Mouse (Mus musculus) heart, embryonic 11.5 days (tissue): Measurements from ENCODE around the gene Hist1h4f. TPM values are rescaled to one million over a fixed set of nuclear protein-coding genes. Genes with fewer than 3 reads are reported as not detected.
"Not testable (repeated sequence)": the region's sequence is repeated elsewhere in the genome, so short reads cannot be mapped to it uniquely, and the experiment has no call there.

ENCODE experiments used
- ATAC-seq: fragments of 200-750 bp; cut with Nextera tagmentation; replicated peaks from 2 replicates; pipeline ENCODE4 v1.8.0; 2017; ENCODE audit warnings: moderate library complexity; ENCODE audit not compliant: insufficient number of reproducible peaks, low FRiP score, low TSS enrichment
- H3K27ac ChIP-seq: fragments of 300-500 bp; sonication (generic); 2 replicates; pipeline ENCODE4 v1.5.1; 2014; ENCODE audit warnings: mild to moderate bottlenecking, low read depth, low read length
- H3K27me3 ChIP-seq: fragments of 300-500 bp; sonication (generic); 2 replicates; pipeline ENCODE4 v1.6.1; 2014; ENCODE audit warnings: mild to moderate bottlenecking, low read length, mixed read lengths; ENCODE audit not compliant: control insufficient read depth, insufficient read depth
- H3K36me3 ChIP-seq: fragments of 300-500 bp; sonication (generic); 2 replicates; pipeline ENCODE4 v1.6.1; 2014; ENCODE audit warnings: mild to moderate bottlenecking, low read length, moderate library complexity, mixed read lengths; ENCODE audit not compliant: control insufficient read depth, insufficient read depth
- H3K4me1 ChIP-seq: fragments of 300-500 bp; sonication (generic); 2 replicates; pipeline ENCODE4 v1.6.1; 2014; ENCODE audit warnings: low read length; ENCODE audit not compliant: control insufficient read depth, insufficient read depth
- H3K4me2 ChIP-seq: fragments of 300-500 bp; sonication (generic); 2 replicates; pipeline ENCODE4 v1.6.1; 2014; ENCODE audit warnings: mild to moderate bottlenecking, moderate library complexity
- H3K4me3 ChIP-seq: fragments of 300-500 bp; sonication (generic); 2 replicates; pipeline ENCODE4 v1.5.1; 2014; ENCODE audit warnings: low read depth, low read length
- H3K9ac ChIP-seq: fragments of 300-500 bp; sonication (generic); 2 replicates; pipeline ENCODE4 v1.6.1; 2014; ENCODE audit warnings: mild to moderate bottlenecking, low read depth, low read length, moderate library complexity
- H3K9me3 ChIP-seq: fragments of 300-500 bp; sonication (generic); replicated peaks from 2 replicates; pipeline ENCODE4 v1.6.1; 2016; ENCODE audit warnings: low read length; ENCODE audit not compliant: control insufficient read depth
- WGBS: fragments of 180-500 bp; shearing (Covaris S2); extraction: QIAGEN DNeasy Blood & Tissue Kit; methylation state at CpG from one replicate; pipeline ENCODE4 v1.1.7; 2014; ENCODE audit not compliant: insufficient replicate concordance; 5-methylcytosine and 5-hydroxymethylcytosine counted together
- polyA plus RNA-seq: library from polyadenylated mRNA; unstranded; fragments of >200 nt; fragmentation: Nextera tagmentation; extraction: Ambion mirVana; gene quantifications from 2 replicates; pipeline ENCODE4 v1.2.1, GENCODE M21; 2014

Gene Hist1h4f
- polyA plus RNA-seq, 1 experiment from 2014 or later, result not detected

DNA sequence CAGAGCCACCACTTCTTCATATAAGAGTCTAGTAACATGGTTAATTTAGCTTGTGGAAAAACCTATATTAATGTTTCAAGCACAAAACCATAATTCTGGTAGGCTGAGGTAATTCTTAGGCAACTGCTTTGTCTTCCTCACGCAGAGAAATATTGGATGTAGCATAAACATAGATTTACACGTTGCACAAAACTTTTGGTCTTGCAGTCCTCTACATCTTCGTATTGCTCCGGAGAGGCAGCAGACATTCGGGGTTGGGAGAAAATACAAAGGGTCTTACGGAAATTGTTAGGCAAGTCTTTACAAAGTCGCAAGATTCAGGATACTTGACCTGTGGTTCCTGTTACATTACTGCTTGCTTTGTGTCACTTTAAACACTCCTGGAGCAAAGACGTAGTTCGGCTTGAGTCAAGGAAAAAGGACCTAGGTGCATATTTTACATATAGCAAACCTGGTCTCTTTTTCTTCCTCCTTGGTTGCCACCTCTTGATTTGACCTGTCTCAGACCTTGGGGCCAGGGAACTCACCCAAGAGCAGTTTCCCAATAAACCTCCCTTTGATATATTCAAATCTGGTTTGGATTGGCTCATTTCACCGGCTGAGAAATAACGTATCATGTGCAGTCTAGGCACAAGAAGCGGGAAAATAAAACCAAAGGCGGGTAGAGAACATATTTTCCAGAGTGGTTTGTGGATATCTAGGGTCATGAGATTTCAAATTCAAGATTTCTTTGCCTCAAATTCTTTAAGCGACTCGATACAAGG lies 16.9 kb downstream of the Hist1h4f start:
- 1% methylated on average over 15 of the region's 15 CpGs for WGBS
- peak overlapping the region; percentile 65 for H3K4me2 ChIP-seq

DNA sequence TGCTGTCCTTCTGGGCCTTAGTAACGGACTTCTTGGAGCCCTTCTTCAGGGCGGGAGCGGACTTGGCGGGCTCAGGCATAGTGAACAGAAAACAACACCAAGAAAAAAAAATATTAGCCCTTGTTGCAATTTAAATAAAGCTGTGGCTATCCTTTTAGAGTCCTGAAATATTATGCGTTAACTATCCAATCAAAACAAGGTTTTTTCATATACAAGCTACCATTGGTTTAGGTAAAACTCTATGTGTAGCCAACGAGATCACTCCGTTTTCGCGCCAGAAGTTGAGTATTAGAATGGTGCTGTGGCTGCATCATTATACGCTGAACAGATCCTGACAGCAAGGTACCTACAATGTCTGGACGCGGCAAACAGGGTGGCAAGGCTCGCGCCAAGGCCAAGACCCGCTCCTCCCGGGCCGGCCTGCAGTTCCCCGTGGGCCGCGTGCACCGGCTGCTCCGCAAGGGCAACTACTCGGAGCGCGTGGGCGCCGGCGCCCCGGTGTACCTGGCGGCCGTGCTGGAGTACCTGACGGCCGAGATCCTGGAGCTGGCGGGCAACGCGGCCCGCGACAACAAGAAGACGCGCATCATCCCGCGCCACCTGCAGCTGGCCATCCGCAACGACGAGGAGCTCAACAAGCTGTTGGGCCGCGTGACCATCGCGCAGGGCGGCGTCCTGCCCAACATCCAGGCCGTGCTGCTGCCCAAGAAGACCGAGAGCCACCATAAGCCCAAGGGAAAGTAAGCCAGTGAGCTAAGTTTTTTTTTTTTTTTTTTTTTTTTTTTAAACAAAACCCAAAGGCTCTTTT lies 17.7 kb downstream of the Hist1h4f start, which contains the start of gene Hist1h2af:
Hist1h2af (plus strand) TSS at position 347 of the 808 bp plus-strand sequence.
- not testable (repeated sequence) for H3K36me3 ChIP-seq, H3K27me3 ChIP-seq, H3K9me3 ChIP-seq
- H3K4me2 ChIP-seq, result peak within 1 kb of the TSS; percentile 65
- ATAC-seq, result peak; percentile 50
- peak within 1 kb of the TSS; percentile 90 for H3K9ac ChIP-seq
- H3K27ac ChIP-seq, result peak within 1 kb of the TSS; percentile 98
- WGBS, result under 1% methylated on average over 28 of the region's 53 CpGs
- H3K4me3 ChIP-seq, result peak within 1 kb of the TSS; percentile 57
- peaks cover 15% of the 10 kb centered on the region for H3K4me1 ChIP-seq

More for the DNA sequence above, 16.9 kb downstream of the Hist1h4f start:
- Histone ChIP-seq H3K9ac (peak overlapping the region; percentile 80), H3K9me3 (no peaks in the 10 kb centered on the region), H3K27me3 (no peaks in the 10 kb centered on the region), H3K36me3 (no peaks in the 10 kb centered on the region), H3K27ac (peak overlapping the region; percentile 98), H3K4me1 (peaks cover 12% of the 10 kb centered on the region), H3K4me3 (peak overlapping the region; percentile 57)
- no peak for ATAC-seq

DNA sequence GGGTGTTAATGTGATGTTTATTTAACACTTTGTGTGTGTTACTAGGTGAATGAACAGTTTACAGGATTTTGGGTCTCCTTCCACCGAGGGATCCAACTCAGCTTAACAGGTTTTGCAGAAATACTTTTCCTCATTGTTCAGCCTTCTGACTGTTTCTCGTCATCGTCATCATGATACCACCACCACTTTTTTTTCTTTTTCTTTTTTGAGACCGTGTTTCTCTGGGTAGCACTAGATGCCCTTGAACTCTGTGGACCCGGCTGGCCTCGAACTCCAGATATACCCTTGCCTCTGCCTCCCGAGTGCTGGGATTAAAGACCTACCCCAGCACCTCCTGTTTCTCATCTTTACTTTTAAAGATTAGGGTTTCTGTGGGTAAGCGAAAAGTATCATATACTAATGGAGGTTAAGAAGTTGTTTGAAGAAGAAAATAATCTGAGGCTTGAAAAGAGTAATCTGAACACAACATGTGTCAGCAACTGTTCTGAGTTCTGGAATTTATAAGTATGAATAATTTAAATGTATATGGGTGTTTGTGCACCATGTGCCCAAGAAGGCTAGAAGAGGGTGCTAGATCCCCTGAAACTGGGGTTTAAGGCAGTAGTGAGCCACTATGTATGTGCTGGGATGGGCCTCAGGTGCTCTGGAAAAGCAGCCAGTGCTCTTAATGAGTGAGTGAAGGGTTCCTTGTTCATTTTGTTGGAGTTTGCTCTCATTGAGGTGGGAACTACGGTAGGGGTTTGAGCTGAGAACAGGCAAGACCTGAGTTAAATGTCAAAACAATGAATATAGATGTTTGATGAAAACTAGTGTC lies 19.0 kb downstream of the Hist1h4f start:
- no peak for ATAC-seq
- peak overlapping the region; percentile 98 for H3K27ac ChIP-seq
- H3K4me2 ChIP-seq, result peak overlapping the region; percentile 65
- H3K9me3 ChIP-seq, result no peaks in the 10 kb centered on the region
- 20% methylated on average over 9 of the region's 9 CpGs for WGBS
- H3K27me3 ChIP-seq, result no peaks in the 10 kb centered on the region
- H3K4me1 ChIP-seq, result peaks cover 15% of the 10 kb centered on the region
- peak overlapping the region; percentile 90 for H3K9ac ChIP-seq
- peak overlapping the region; percentile 57 for H3K4me3 ChIP-seq
- H3K36me3 ChIP-seq, result no peaks in the 10 kb centered on the region

DNA sequence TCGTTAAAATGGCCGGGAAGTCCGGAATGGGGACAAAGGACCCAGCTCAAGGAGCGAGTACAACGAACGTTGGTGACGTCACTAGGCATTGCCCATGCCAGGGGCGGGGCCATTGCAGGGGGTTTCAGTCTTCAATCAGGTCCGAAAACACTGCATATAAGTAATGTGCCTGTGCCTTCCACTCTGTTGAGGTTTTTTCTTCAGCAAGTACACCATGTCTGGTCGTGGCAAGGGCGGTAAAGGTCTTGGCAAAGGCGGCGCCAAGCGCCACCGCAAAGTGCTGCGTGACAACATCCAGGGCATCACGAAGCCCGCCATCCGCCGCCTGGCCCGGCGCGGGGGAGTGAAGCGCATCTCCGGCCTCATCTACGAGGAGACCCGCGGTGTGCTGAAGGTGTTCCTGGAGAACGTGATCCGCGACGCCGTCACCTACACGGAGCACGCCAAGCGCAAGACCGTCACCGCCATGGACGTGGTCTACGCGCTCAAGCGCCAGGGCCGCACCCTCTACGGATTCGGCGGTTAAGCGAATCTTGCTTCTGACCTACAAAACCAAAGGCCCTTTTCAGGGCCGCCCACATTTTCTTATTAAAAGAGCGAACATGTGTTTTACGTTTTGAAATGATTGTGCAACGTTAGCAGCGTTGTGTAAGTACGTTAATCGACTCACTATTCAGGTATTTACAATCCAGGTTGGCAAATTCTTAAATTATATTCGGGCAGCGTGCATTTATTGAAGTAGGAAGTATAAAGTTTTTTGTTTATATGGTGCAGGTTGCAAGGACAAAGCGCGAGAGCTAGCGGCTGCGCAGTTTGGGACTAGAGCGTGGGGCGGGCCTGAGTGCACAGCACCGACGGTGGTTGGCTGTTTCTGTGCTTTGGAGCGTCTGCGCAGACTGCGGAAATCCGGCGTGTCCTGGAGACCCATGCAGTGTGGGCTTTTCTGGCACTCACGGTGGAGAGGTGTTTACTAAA lies 20.3 kb downstream of the Hist1h4f start, which contains the start of gene Hist1h4h:
Hist1h4h (plus strand) TSS at position 150 of the 975 bp plus-strand sequence.
- Histone ChIP-seq H3K4me2 (peak within 1 kb of the TSS; percentile 65), H3K27ac (peak within 1 kb of the TSS; percentile 98), H3K4me3 (peak within 1 kb of the TSS; percentile 57), H3K9me3 (no peaks in the 10 kb centered on the region), H3K4me1 (peaks cover 12% of the 10 kb centered on the region), H3K9ac (peak within 1 kb of the TSS; percentile 90), H3K36me3 (no peaks in the 10 kb centered on the region), H3K27me3 (no peaks in the 10 kb centered on the region)
- WGBS, result under 1% methylated on average over 55 of the region's 70 CpGs
- peak; percentile 81 for ATAC-seq

DNA sequence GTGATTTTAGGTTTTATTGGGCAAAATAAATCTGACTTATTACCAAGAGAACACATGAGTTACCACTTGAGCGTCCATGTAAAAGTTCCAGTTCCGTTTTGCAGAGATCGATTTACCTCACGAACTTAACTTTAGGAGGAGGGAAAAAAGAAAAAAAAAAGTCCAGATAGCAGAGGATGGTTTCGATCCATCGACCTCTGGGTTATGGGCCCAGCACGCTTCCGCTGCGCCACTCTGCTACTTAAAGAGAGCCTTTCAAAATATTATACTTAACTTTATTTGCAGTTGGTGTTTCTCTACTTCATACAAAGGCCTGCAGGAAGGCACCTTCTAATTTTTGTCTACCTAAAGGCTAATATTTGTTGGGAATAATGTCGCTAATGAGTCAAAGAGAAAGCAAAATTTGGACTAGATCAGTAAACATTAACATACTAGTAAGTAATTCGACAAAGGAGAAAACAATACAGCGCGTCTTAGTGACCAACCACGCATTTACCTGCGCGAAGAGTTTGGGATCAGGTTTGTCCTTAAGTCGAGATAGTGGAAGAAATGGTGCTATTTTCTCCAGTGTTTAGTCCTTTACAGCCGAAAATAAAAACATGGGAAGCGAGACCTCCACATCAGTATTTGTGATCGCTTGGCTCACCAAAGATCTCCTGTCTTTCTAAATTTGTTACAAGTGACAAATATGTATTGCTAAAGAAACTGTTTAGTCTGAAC lies 21.1 kb downstream of the Hist1h4f start:
- H3K27me3 ChIP-seq, result no peaks in the 10 kb centered on the region
- ATAC-seq, result no peak
- H3K4me2 ChIP-seq, result peak overlapping the region; percentile 65
- H3K4me1 ChIP-seq, result peaks cover 12% of the 10 kb centered on the region
- H3K9ac ChIP-seq, result peak overlapping the region; percentile 90
- no peaks in the 10 kb centered on the region for H3K36me3 ChIP-seq
- no peaks in the 10 kb centered on the region for H3K9me3 ChIP-seq
- peak overlapping the region; percentile 57 for H3K4me3 ChIP-seq
- under 1% methylated on average over 20 of the region's 20 CpGs for WGBS
- H3K27ac ChIP-seq, result peak overlapping the region; percentile 98

DNA sequence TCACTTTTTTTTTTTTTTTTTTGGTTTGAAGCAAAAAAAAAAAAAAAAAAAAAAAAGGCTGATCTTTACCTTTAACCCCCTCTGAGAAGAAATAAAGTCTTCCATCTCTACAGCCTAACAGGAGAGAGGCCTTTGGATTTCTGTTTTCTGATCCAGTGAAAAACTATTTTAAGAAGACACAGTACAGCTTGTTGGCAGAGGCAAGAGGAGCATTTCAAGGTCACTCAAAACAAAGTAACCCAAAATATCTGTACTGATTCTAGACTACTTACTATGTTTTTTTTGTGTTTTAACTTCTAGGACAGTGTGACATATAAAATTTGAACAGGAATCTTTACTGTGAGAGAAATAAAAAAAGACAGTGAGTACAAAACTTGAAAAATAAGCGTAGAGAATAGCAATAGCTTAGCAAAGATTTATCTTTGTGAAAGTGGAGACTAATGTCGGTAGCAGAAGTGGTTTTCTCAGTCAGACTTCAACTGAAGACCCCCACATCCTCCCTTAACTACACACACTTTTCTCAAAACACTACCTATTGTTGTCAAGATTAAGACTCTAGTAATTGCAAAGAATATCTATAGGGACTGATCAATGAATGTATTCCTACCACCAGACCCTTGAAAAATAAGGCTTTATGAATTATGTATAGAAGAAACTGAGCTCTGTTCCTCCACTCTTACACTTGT lies 21.8 kb downstream of the Hist1h4f start:
- H3K36me3 ChIP-seq, result no peaks in the 10 kb centered on the region
- WGBS, result 27% methylated on average over 2 of the region's 2 CpGs
- H3K27me3 ChIP-seq, result no peaks in the 10 kb centered on the region
- no peak for ATAC-seq
- peaks cover 14% of the 10 kb centered on the region for H3K4me1 ChIP-seq
- peak overlapping the region; percentile 57 for H3K4me3 ChIP-seq
- peak overlapping the region; percentile 98 for H3K27ac ChIP-seq
- H3K9me3 ChIP-seq, result no peaks in the 10 kb centered on the region
- peak overlapping the region; percentile 90 for H3K9ac ChIP-seq
- peak overlapping the region; percentile 65 for H3K4me2 ChIP-seq

DNA sequence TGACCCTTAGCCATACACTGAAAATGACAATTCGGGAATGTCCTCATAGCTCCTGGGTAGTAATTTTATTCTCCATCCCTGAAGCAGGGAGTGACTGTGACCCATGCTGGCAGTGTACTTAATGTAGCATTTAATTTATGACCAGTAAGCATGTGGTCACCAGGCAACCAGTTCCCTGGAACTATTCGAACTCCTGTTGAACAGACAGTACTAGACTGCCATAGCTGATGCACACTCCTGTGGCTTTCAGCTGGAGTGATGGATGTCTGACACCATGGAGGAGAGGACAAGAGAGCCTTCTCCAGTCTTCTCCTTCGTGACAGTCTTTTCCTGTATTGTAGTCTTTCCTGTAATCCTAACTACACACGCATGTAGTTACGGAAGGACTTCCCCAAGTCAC lies 22.4 kb downstream of the Hist1h4f start:
- H3K4me2 ChIP-seq, result peak overlapping the region; percentile 33; the same call in 1 of the 2 replicates
- no peak overlapping the region for H3K4me3 ChIP-seq
- no peaks in the 10 kb centered on the region for H3K36me3 ChIP-seq
- H3K27ac ChIP-seq, result no peak overlapping the region
- no peaks in the 10 kb centered on the region for H3K9me3 ChIP-seq
- H3K9ac ChIP-seq, result no peak overlapping the region
- H3K4me1 ChIP-seq, result peaks cover 12% of the 10 kb centered on the region
- H3K27me3 ChIP-seq, result no peaks in the 10 kb centered on the region
- no peak for ATAC-seq
- 84% methylated on average over 5 of the region's 5 CpGs for WGBS
